Mouse (Mus musculus) lung, adult 2 months (tissue): ENCODE measurements around the gene Rhobtb3. TPM values are rescaled to one million over a fixed set of nuclear protein-coding genes. Genes with fewer than 3 reads are reported as not detected.
"Not testable (repeated sequence)": the region's sequence is repeated elsewhere in the genome, so short reads cannot be mapped to it uniquely, and the experiment has no call there.

ENCODE experiments used
- DNase-seq: peaks from one replicate; pipeline ENCODE4 v3.0.0; 2022
- H3K4me1 ChIP-seq: fragments of 200-500 bp; 2 replicates; pipeline ENCODE4 v1.6.1; 2011; ENCODE audit warnings: low read length; ENCODE audit not compliant: control insufficient read depth, insufficient read depth
- H3K4me3 ChIP-seq: fragments of 200-500 bp; replicated peaks from 2 replicates; pipeline ENCODE3; 2011; ENCODE audit warnings: low read depth, mild to moderate bottlenecking, control low read depth, low read length; ENCODE audit errors: extremely low read depth
- CTCF ChIP-seq: fragments of 200-500 bp; IDR thresholded peaks from 2 replicates; pipeline ENCODE4 v1.5.1; 2011; ENCODE audit warnings: mild to moderate bottlenecking, low read length, control low read depth; ENCODE audit not compliant: insufficient read depth
- POLR2A ChIP-seq: fragments of 200-500 bp; IDR thresholded peaks from 2 replicates; pipeline ENCODE4 v1.6.1; 2011; ENCODE audit warnings: low read depth, mild to moderate bottlenecking, control low read depth, low read length, borderline replicate concordance; ENCODE audit errors: extremely low read depth
- WGBS: fragments of 180-500 bp; shearing (Covaris S2); methylation state at CpG from one replicate; pipeline ENCODE4 v1.1.7; 2018; 5-methylcytosine and 5-hydroxymethylcytosine counted together
- polyA plus RNA-seq: library from polyadenylated mRNA; depleted of rRNA; stranded (reverse); fragments of >200 nt; gene quantifications from 2 replicates; pipeline ENCODE4 v1.2.3, GENCODE M21; 2012

The Rhobtb3 gene
- polyA plus RNA-seq, 1 experiment: 4.6 TPM

DNA sequence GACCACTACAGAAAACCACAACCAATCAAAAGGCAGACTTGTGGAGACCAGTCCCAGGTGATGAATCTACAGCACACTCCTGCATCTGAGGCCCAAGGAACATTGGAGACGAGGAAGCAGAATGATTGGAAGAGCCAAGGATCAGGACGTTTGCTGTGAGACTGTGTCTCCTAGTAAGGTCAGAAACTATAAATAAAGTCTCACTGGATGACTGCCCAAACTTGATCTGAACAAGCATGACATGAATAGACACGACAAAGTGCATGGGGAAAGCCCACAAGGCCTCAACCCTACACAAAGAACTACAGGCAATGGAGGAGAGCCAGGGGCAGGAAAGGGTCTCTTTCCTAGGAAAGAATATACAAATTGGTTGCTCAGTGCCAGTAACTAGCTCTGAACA, 59.9 kb downstream of the Rhobtb3 start:
- Histone ChIP-seq H3K4me3 (no peak overlapping the region), H3K4me1 (no peaks in the 10 kb centered on the region)
- WGBS: 43% methylated on average over 3 of the region's 3 CpGs
- no peak for DNase-seq
- TF ChIP-seq CTCF (no peak), POLR2A (no peak)

DNA sequence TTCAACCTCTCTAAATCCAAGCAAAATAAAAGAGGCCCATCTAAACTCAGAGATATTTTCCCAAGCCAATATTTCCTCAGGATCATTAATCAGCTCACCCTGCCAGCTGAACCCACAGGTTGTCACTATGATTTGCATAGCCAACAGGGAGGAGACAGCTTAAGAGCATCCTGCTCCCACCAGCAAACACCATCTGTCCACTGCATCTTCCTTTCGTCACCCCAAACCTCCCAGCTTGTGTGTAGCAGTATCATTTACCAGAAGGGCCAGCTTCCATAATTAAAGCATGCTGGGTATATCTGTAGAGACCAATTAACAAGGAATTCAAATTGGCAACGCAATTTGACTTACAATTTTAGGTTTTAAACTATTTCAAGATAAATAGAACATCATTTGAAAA, 63.2 kb downstream of the Rhobtb3 start:
- 93% methylated on average over 2 of the region's 2 CpGs for WGBS
- Histone ChIP-seq H3K4me1 (0 out of 2 replicates have a peak, but pooled peaks cover 2% of the 10 kb centered on the region), H3K4me3 (no peak overlapping the region)
- DNase-seq: no peak
- TF ChIP-seq POLR2A: no peak
- no peak for TF ChIP-seq CTCF

GRCm38 (mm10) chr13:75879756-75880155, 64.0 kb downstream of the Rhobtb3 start:
- no peak overlapping the region for H3K4me3 ChIP-seq
- 0 out of 2 replicates have a peak, but pooled peaks cover 2% of the 10 kb centered on the region for H3K4me1 ChIP-seq
- TF ChIP-seq POLR2A (no peak), CTCF (no peak)
- 72% methylated on average over 3 of the region's 3 CpGs for WGBS
- DNase-seq: no peak

- no peak for DNase-seq
- TF ChIP-seq POLR2A (no peak), CTCF (peak; percentile 46; the same call in 1 of the 2 replicates)
- H3K4me1 ChIP-seq: 0 out of 2 replicates have a peak, but pooled peaks cover 2% of the 10 kb centered on the region
- no peak overlapping the region for H3K4me3 ChIP-seq
Observed at GRCm38 (mm10) chr13:75877907-75878306, 65.8 kb downstream of the Rhobtb3 start.

DNA sequence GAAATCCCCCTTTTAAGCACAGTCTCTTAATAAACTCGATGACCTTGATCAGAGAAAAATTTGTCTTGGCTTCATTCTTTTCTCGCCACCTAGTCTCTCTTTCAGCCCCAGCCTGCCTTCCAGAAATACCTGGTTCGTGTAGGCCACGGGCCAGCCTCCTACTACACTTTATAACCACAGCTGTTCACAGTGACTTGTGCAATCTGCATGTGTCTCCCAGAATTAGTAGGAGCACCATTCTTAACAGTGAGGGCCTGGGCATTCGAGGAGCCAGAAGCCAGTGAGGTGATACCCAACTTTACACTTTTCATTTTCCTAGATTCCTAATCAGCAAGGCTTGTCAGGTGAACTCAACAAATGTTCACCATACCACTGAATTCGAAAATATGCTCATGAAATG, 67.1 kb downstream of the Rhobtb3 start:
- TF ChIP-seq CTCF: no peak
- no peak for TF ChIP-seq POLR2A

GRCm38 (mm10) chr13:75876188-75876587, 67.5 kb downstream of the Rhobtb3 start:
- not testable (repeated sequence) for H3K4me1 ChIP-seq, H3K4me3 ChIP-seq
- WGBS: 73% methylated on average over 7 of the region's 7 CpGs
- DNase-seq: peak; percentile 15

More for the DNA sequence above, 67.1 kb downstream of the Rhobtb3 start:
- Histone ChIP-seq H3K4me1 (0 out of 2 replicates have a peak, but pooled peaks cover 2% of the 10 kb centered on the region), H3K4me3 (no peak overlapping the region)
- 68% methylated on average over 6 of the region's 6 CpGs for WGBS
- peak; percentile 17 for DNase-seq

DNA sequence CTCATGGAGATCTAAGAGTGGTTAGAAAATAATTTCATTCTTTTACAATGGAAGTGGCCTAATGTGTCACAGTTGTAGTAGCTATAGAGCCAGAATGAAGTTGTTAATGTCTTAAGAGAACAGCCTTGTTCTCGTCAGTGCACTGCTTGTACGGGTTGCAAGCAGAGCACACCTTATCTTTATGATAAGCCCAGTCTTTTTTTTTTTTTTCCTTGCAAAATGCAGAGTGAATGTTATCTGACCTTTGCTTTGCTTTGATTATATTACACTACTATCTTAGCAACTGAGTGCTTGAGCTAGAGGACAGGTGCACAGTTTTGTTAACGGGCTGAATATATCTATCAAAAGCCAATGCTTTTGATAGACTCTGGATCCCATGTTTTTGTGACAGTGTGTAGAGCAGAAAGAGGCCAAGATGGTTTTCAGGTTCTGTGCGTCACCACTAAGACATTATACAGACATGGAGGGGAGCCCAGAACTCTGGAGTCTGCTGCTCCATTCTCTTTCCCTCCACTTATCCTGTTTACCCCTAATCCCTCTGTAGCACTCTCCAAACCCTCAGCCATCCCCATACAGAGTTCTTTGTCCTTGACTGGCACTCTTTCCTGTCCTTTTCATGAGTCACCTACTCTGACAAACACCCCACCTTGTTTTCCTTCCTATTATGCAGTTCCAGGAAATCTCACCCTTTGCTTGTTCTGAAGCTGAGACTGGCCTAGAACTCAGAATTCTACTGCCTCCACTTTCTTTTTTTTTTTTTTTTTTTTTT, 68.9 kb downstream of the Rhobtb3 start:
- DNase-seq: no peak
- WGBS: 61% methylated on average over 4 of the region's 4 CpGs
- TF ChIP-seq CTCF (no peak), POLR2A (no peak)
- H3K4me1 ChIP-seq: 0 out of 2 replicates have a peak, but pooled peaks cover 2% of the 10 kb centered on the region
- no peak overlapping the region for H3K4me3 ChIP-seq

GRCm38 (mm10) chr13:75867876-75868275, 75.8 kb downstream of the Rhobtb3 start:
- H3K4me3 ChIP-seq: no peak overlapping the region
- no peaks in the 10 kb centered on the region for H3K4me1 ChIP-seq
- no peak for TF ChIP-seq CTCF
- no peak for TF ChIP-seq POLR2A
- WGBS: 89% methylated on average over 2 of the region's 2 CpGs
- DNase-seq: no peak

DNA sequence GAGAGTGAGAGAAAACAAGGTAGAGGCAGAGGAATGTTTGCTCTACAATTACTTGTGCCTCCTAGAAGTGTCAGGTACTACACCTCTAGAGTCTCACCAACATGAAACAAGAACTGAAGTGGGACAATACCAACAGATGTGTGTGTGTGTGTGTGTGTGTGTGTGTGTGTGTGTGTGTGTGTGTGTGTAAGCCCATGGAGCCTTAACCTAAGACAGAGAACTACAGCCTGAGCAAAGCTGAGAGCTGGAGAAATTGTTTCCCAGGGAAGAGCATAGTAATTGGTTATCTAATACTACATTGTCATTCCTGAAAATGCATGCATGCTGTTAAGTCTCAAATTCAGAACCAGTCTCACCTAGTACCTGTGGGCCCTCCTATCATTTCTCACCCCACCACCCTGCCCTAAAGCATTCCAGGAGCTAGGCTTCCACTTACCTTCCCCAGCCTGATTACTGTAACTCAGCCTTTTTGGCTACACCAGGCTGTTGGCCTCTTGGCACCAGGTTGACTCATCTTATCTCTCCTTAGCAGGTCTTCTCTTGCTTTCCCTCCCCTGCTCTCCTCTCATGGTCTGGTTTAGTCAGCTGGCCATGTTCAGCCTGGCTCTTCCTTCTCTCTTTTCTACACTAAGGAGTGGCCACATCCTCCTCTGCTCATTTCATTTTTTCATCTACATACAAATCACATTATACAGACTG, 78.1 kb downstream of the Rhobtb3 start:
- Histone ChIP-seq H3K4me1 (no peaks in the 10 kb centered on the region), H3K4me3 (no peak overlapping the region)
- TF ChIP-seq POLR2A (no peak), CTCF (no peak)
- no peak for DNase-seq

DNA sequence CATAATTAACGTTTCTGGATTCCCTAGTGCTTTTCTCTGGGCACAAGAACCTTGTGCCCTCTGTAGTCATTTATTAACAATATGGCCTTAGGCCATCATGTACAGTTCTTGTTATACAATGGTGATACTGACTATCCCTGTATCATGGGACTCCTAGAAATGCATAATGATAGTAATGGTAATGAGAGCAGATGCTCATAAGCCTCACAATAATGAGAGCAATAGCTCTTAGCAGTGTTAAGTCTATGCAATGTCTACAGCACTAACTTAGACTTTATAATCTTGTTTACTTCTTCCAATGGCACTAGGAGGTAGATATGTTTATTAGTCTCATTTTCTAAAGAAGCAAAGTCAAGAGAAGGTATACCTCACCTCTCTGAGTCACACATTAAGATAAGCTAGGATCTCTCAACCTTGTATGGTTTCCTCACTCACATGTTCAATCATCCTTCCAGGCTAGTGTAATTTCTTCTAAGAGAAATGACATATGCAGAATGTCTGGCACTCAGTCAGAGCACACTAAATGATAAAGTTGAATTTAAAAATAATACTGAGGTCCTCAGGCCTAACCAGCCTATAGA, 84.4 kb downstream of the Rhobtb3 start:
- 70% methylated on average over 1 of the region's 1 CpGs for WGBS
- DNase-seq: no peak
- no peak for TF ChIP-seq CTCF
- no peak for TF ChIP-seq POLR2A
- Histone ChIP-seq H3K4me1 (no peaks in the 10 kb centered on the region), H3K4me3 (no peak overlapping the region)
